Mouse (Mus musculus) hindbrain, embryonic 12.5 days (tissue): ENCODE results near the gene Slc22a23. TPM values are rescaled to one million over a fixed set of nuclear protein-coding genes. Genes with fewer than 3 reads are reported as not detected.

ENCODE experiments used
- ATAC-seq: fragments of 200-750 bp; cut with Nextera tagmentation; 2 replicates; pipeline ENCODE4 v1.8.0; 2017; ENCODE audit warnings: moderate TSS enrichment; ENCODE audit not compliant: low FRiP score
- H3K27ac ChIP-seq: fragments of 300-500 bp; sonication (generic); 2 replicates; pipeline ENCODE4 v1.5.1; 2016; ENCODE audit warnings: mild to moderate bottlenecking
- H3K27me3 ChIP-seq: fragments of 300-500 bp; sonication (generic); 2 replicates; pipeline ENCODE4 v1.6.1; 2016; ENCODE audit warnings: mild to moderate bottlenecking
- H3K36me3 ChIP-seq: fragments of 300-500 bp; sonication (generic); 2 replicates; pipeline ENCODE4 v1.6.1; 2016; ENCODE audit warnings: mild to moderate bottlenecking
- H3K4me1 ChIP-seq: fragments of 300-500 bp; sonication (generic); 2 replicates; pipeline ENCODE4 v1.6.1; 2016
- H3K4me2 ChIP-seq: fragments of 300-500 bp; sonication (generic); replicated peaks from 2 replicates; pipeline ENCODE4 v1.6.1; 2016; ENCODE audit warnings: mild to moderate bottlenecking
- H3K4me3 ChIP-seq: fragments of 300-500 bp; sonication (generic); 2 replicates; pipeline ENCODE4 v1.5.1; 2016; ENCODE audit warnings: mild to moderate bottlenecking
- H3K9ac ChIP-seq: fragments of 300-500 bp; sonication (generic); 2 replicates; pipeline ENCODE4 v1.6.1; 2016; ENCODE audit warnings: mild to moderate bottlenecking, moderate library complexity
- H3K9me3 ChIP-seq: fragments of 300-500 bp; sonication (generic); replicated peaks from 2 replicates; pipeline ENCODE4 v1.6.1; 2016; ENCODE audit warnings: mild to moderate bottlenecking
- WGBS: fragments of 180-500 bp; shearing (Covaris S2); methylation state at CpG from one replicate; pipeline ENCODE4 v1.1.7; 2016; 5-methylcytosine and 5-hydroxymethylcytosine counted together
- polyA plus RNA-seq: library from polyadenylated mRNA; unstranded; fragments of >200 nt; fragmentation: Nextera tagmentation; extraction: Ambion mirVana; gene quantifications from 2 replicates; pipeline ENCODE4 v1.2.1, GENCODE M21; 2016

The Slc22a23 gene
- polyA plus RNA-seq, 1 experiment from 2014 or later = 16.1 TPM

DNA sequence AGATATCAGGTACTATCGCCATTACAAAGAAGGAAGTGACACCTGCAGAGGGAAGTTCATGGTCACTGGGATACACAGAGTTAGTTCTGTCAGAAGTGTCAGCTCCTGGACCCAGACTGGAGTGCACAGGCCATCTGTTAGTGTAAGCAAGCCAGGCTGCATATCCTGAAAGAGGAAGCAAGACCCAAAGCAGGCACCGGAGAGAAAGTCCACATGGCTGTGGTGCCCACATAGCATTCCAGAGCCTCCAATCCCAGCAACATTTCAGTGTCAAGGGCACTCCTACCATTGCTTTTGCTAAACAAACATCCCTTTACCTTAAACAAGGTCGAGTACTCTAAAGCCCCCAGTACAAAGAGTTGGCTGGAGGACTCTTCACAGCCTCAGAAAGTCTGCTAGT, 89.7 kb downstream of the Slc22a23 start:
- Histone ChIP-seq H3K27me3 (no peaks in the 10 kb centered on the region), H3K27ac (no peak overlapping the region), H3K4me3 (no peak overlapping the region), H3K9ac (no peak overlapping the region), H3K4me1 (peaks cover 24% of the 10 kb centered on the region), H3K4me2 (no peak overlapping the region), H3K9me3 (no peaks in the 10 kb centered on the region), H3K36me3 (no peaks in the 10 kb centered on the region)
- 81% methylated on average over 3 of the region's 3 CpGs for WGBS
- no peak for ATAC-seq

DNA sequence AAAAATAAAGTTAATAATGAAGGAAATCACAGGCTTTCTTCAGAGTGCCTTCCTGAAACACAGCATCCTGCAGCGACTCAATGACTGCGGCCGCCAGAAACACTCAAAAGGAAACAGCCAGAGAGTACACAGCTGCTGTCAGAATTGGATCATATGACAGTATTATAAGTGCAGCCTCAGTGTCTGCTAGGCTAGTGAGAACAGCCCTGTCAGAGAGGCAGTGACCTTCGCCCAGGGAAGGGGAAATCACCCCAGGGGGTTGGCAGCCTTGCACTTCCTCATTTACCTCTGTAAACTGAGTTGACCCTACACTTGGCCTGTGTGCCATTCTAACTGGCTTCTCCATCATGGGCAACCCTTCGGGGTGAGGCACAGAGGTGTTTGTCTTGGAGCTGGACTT, 90.3 kb downstream of the Slc22a23 start:
- Histone ChIP-seq H3K4me1 (peaks cover 30% of the 10 kb centered on the region), H3K27me3 (no peaks in the 10 kb centered on the region), H3K9ac (no peak overlapping the region), H3K27ac (peak overlapping the region; percentile 26; the same call in 1 of the 2 replicates), H3K4me2 (no peak overlapping the region), H3K36me3 (no peaks in the 10 kb centered on the region), H3K9me3 (no peaks in the 10 kb centered on the region), H3K4me3 (no peak overlapping the region)
- ATAC-seq = no peak
- WGBS = 52% methylated on average over 5 of the region's 5 CpGs

DNA sequence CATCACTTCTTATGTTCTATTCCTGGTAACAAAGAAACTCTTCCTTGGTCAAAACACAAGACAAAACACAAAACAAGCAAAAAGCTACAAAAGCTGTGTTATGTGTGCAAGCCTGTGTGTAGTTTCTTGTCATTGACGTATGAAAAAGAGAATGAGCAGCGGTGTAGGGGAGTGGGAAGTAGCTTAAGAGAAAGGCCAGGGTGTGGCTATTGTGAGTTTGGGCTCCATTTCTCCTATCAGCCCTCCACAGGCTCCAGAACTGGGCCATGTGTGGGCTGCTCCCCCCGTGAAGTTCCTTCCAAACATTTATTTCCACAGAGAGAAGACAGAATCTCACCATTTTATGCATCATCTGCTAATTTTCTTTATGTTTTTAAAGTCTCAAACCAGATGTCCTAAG, 91.2 kb downstream of the Slc22a23 start:
- no peak overlapping the region for H3K4me2 ChIP-seq
- no peak overlapping the region for H3K9ac ChIP-seq
- H3K9me3 ChIP-seq = no peaks in the 10 kb centered on the region
- H3K4me3 ChIP-seq = no peak overlapping the region
- WGBS = 95% methylated on average over 3 of the region's 3 CpGs
- no peaks in the 10 kb centered on the region for H3K27me3 ChIP-seq
- no peak for ATAC-seq
- H3K4me1 ChIP-seq = peaks cover 40% of the 10 kb centered on the region
- no peaks in the 10 kb centered on the region for H3K36me3 ChIP-seq
- 0 out of 2 replicates have a peak overlapping the region, but pooled peaks have one; percentile 26 for H3K27ac ChIP-seq

DNA sequence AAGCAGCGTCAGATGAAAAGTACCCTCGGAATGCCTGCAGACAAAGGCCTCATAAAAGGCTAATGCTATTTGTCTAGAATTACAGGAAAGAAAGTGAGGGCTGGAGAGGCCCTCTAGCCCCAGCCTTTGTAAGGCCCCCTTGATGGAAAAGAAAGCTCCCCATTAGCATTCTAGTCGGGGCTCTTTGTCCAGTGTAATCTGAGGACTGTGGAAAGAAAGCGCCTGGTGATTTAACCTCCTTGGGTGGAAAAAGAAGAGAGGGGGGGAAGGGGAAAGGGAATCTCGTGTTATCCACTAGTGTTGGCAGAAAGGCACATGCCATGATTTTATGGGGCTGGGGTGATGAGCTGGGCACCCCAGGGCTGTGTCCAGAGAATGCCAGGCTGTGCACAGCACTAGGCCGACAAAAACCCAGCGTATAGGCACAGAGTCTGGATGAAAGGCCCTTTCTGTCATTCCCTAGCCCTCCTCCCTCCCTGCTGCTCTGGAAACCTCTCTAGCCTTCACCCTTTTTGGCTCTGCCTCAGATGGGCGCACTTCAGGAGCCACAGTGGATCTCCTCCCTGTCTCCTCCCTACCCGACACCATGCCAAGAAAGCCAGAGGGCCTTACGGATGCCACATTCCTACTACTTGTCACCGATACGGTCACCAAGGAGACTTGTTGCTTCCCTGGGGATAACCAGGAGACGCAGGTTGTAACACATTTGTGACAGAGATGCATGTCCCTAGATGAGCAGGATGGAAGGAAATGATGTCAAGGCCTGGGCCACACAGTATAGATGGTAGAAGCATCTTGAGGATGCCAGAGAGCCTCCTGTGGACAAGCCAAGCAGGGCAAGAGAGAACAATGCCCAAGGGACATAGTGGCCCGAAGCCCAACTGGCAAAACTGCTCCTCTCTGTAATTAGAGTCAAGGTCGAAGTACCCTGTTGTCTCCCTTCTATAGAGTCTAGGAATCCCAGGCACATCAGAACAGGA, 95.8 kb downstream of the Slc22a23 start:
- Histone ChIP-seq H3K4me1 (peaks cover 50% of the 10 kb centered on the region), H3K27me3 (no peaks in the 10 kb centered on the region), H3K4me3 (no peak overlapping the region), H3K4me2 (peak overlapping the region; percentile 29), H3K27ac (peak overlapping the region; percentile 93), H3K9ac (peak overlapping the region; percentile 18; the same call in 1 of the 2 replicates), H3K9me3 (no peaks in the 10 kb centered on the region), H3K36me3 (no peaks in the 10 kb centered on the region)
- peak; percentile 91 for ATAC-seq
- WGBS = 12% methylated on average over 15 of the region's 15 CpGs

- no peak for ATAC-seq
- H3K27ac ChIP-seq = peak overlapping the region; percentile 93
- H3K4me1 ChIP-seq = peaks cover 50% of the 10 kb centered on the region
- WGBS = 5% methylated on average over 6 of the region's 6 CpGs
- H3K36me3 ChIP-seq = no peaks in the 10 kb centered on the region
- H3K27me3 ChIP-seq = no peaks in the 10 kb centered on the region
- no peak overlapping the region for H3K9ac ChIP-seq
- H3K9me3 ChIP-seq = no peaks in the 10 kb centered on the region
- H3K4me2 ChIP-seq = no peak overlapping the region
- no peak overlapping the region for H3K4me3 ChIP-seq
Measured at GRCm38 (mm10) chr13:34248107-34248506, 96.9 kb downstream of the Slc22a23 start.

- 66% methylated on average over 3 of the region's 3 CpGs for WGBS
- Histone ChIP-seq H3K4me1 (peaks cover 57% of the 10 kb centered on the region), H3K27ac (no peak overlapping the region), H3K9ac (no peak overlapping the region), H3K9me3 (no peaks in the 10 kb centered on the region), H3K4me2 (no peak overlapping the region), H3K27me3 (no peaks in the 10 kb centered on the region), H3K4me3 (no peak overlapping the region), H3K36me3 (no peaks in the 10 kb centered on the region)
- no peak for ATAC-seq
Measured at GRCm38 (mm10) chr13:34246821-34247220, 98.2 kb downstream of the Slc22a23 start.

GRCm38 (mm10) chr13:34245216-34245615, 99.8 kb downstream of the Slc22a23 start:
- 75% methylated on average over 6 of the region's 6 CpGs for WGBS
- H3K4me2 ChIP-seq = no peak overlapping the region
- H3K9me3 ChIP-seq = no peaks in the 10 kb centered on the region
- peaks cover 65% of the 10 kb centered on the region for H3K4me1 ChIP-seq
- no peaks in the 10 kb centered on the region for H3K36me3 ChIP-seq
- no peak for ATAC-seq
- H3K27me3 ChIP-seq = no peaks in the 10 kb centered on the region
- no peak overlapping the region for H3K4me3 ChIP-seq
- no peak overlapping the region for H3K9ac ChIP-seq
- no peak overlapping the region for H3K27ac ChIP-seq

- H3K4me2 ChIP-seq = no peak overlapping the region
- H3K4me1 ChIP-seq = peaks cover 64% of the 10 kb centered on the region
- WGBS = 24% methylated on average over 1 of the region's 1 CpGs
- H3K36me3 ChIP-seq = no peaks in the 10 kb centered on the region
- no peaks in the 10 kb centered on the region for H3K9me3 ChIP-seq
- H3K27me3 ChIP-seq = no peaks in the 10 kb centered on the region
- H3K9ac ChIP-seq = no peak overlapping the region
- no peak overlapping the region for H3K4me3 ChIP-seq
- no peak for ATAC-seq
- no peak overlapping the region for H3K27ac ChIP-seq
Measured at GRCm38 (mm10) chr13:34244186-34244585, 100.8 kb downstream of the Slc22a23 start.

- Histone ChIP-seq H3K36me3 (no peaks in the 10 kb centered on the region), H3K4me3 (no peak overlapping the region), H3K4me2 (no peak overlapping the region), H3K4me1 (peaks cover 66% of the 10 kb centered on the region), H3K27me3 (no peaks in the 10 kb centered on the region), H3K27ac (no peak overlapping the region), H3K9me3 (no peaks in the 10 kb centered on the region), H3K9ac (no peak overlapping the region)
- 34% methylated on average over 3 of the region's 3 CpGs for WGBS
- ATAC-seq = peak; percentile 53; the same call in 1 of the 2 replicates
Measured at GRCm38 (mm10) chr13:34242211-34242610, 102.8 kb downstream of the Slc22a23 start.

- H3K9ac ChIP-seq = no peak overlapping the region
- H3K4me1 ChIP-seq = peaks cover 55% of the 10 kb centered on the region
- peak overlapping the region; percentile 36; the same call in 1 of the 2 replicates for H3K27ac ChIP-seq
- H3K27me3 ChIP-seq = no peaks in the 10 kb centered on the region
- no peaks in the 10 kb centered on the region for H3K9me3 ChIP-seq
- no peak for ATAC-seq
- 46% methylated on average over 3 of the region's 3 CpGs for WGBS
- no peaks in the 10 kb centered on the region for H3K36me3 ChIP-seq
- H3K4me3 ChIP-seq = no peak overlapping the region
- no peak overlapping the region for H3K4me2 ChIP-seq
Measured at GRCm38 (mm10) chr13:34240087-34240428, 104.9 kb downstream of the Slc22a23 start.

GRCm38 (mm10) chr13:34239371-34240086, 105.5 kb downstream of the Slc22a23 start:
- Histone ChIP-seq H3K4me3 (no peak overlapping the region), H3K36me3 (no peaks in the 10 kb centered on the region), H3K4me2 (0 out of 2 replicates have a peak overlapping the region, but pooled peaks have one; percentile 14), H3K9me3 (no peaks in the 10 kb centered on the region), H3K27me3 (no peaks in the 10 kb centered on the region), H3K4me1 (peaks cover 53% of the 10 kb centered on the region), H3K9ac (no peak overlapping the region), H3K27ac (peak overlapping the region; percentile 69)
- 7% methylated on average over 11 of the region's 11 CpGs for WGBS
- peak; percentile 65 for ATAC-seq

DNA sequence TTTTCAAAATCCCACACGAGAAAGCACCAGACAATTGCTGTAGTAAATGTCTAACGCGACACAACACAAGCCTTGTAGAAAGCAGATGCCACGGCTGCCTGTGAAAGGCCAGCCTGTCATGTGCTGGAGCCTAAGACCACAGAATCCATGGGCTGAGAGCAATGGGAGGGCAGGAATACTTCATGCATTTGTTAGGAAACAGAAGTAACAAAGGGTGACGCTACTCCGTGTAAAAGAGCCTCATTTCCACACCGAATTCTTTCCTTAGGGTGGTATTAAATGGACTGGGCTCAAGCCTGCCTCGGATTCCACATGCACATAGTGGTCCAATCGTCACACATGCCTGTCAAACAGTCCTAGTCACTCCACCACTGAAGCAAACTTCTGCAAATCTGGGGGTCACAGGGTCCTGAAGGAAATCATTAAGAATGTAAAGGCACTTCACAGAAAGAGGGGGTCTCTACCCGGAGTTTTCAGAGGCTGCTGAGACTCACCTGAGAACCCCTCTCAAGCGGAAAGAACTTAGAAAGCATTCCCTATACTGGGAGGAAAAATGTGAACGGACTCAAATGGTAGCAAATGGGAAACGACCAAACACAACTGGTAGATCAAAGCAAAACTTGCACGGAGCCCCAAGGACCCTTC, 106.2 kb downstream of the Slc22a23 start:
- no peak overlapping the region for H3K4me3 ChIP-seq
- no peaks in the 10 kb centered on the region for H3K36me3 ChIP-seq
- H3K9ac ChIP-seq = no peak overlapping the region
- peaks cover 51% of the 10 kb centered on the region for H3K4me1 ChIP-seq
- WGBS = 8% methylated on average over 14 of the region's 14 CpGs
- peak overlapping the region; percentile 5; the same call in 1 of the 2 replicates for H3K4me2 ChIP-seq
- H3K27me3 ChIP-seq = no peaks in the 10 kb centered on the region
- H3K9me3 ChIP-seq = no peaks in the 10 kb centered on the region
- H3K27ac ChIP-seq = peak overlapping the region; percentile 69
- peak; percentile 77 for ATAC-seq
